Mouse (Mus musculus) neural tube, embryonic 15.5 days (tissue): ENCODE measurements around the gene Tmigd3. TPM values are rescaled to one million over a fixed set of nuclear protein-coding genes. Genes with fewer than 3 reads are reported as not detected.

Experiments used
- ATAC-seq: fragments of 200-750 bp; cut with Nextera tagmentation; 2 replicates; pipeline ENCODE4 v1.8.0; 2017; ENCODE audit warnings: mild to moderate bottlenecking, moderate TSS enrichment, moderate library complexity; ENCODE audit not compliant: low FRiP score
- H3K27ac ChIP-seq: fragments of 300-500 bp; sonication (generic); replicated peaks from 2 replicates; pipeline ENCODE4 v1.5.1; 2015; ENCODE audit warnings: mild to moderate bottlenecking, inconsistent platforms
- H3K27me3 ChIP-seq: fragments of 300-500 bp; sonication (generic); replicated peaks from 2 replicates; pipeline ENCODE4 v1.6.1; 2015; ENCODE audit warnings: inconsistent platforms
- H3K36me3 ChIP-seq: fragments of 300-500 bp; sonication (generic); 2 replicates; pipeline ENCODE4 v1.6.1; 2015; ENCODE audit warnings: inconsistent platforms
- H3K4me1 ChIP-seq: fragments of 300-500 bp; sonication (generic); 2 replicates; pipeline ENCODE4 v1.6.1; 2015; ENCODE audit warnings: inconsistent platforms
- H3K4me2 ChIP-seq: fragments of 300-500 bp; sonication (generic); 2 replicates; pipeline ENCODE4 v1.6.1; 2015; ENCODE audit warnings: inconsistent platforms, mild to moderate bottlenecking, moderate library complexity
- H3K4me3 ChIP-seq: fragments of 300-500 bp; sonication (generic); replicated peaks from 2 replicates; pipeline ENCODE4 v1.5.1; 2015; ENCODE audit warnings: mild to moderate bottlenecking, inconsistent platforms
- H3K9ac ChIP-seq: fragments of 300-500 bp; sonication (generic); replicated peaks from 2 replicates; pipeline ENCODE4 v1.6.1; 2015; ENCODE audit warnings: mild to moderate bottlenecking, inconsistent platforms
- H3K9me3 ChIP-seq: fragments of 300-500 bp; sonication (generic); replicated peaks from 2 replicates; pipeline ENCODE4 v1.6.1; 2016; ENCODE audit warnings: inconsistent platforms
- WGBS: fragments of 180-500 bp; shearing (Covaris S2); methylation state at CpG from one replicate; pipeline ENCODE4 v1.1.7; 2015; ENCODE audit warnings: mixed read lengths; 5-methylcytosine and 5-hydroxymethylcytosine counted together
- polyA plus RNA-seq: library from polyadenylated mRNA; unstranded; fragments of >200 nt; fragmentation: Nextera tagmentation; extraction: Ambion mirVana; gene quantifications from 2 replicates; pipeline ENCODE4 v1.2.1, GENCODE M21; 2015

The Tmigd3 gene
- polyA plus RNA-seq, 1 experiment from 2014 or later: not detected

- ATAC-seq: no peak
- no peak overlapping the region for H3K4me3 ChIP-seq
- WGBS: 52% methylated on average over 7 of the region's 7 CpGs
- 0 out of 2 replicates have a peak, but pooled peaks cover 3% of the 10 kb centered on the region for H3K36me3 ChIP-seq
- no peak overlapping the region for H3K4me2 ChIP-seq
- H3K27me3 ChIP-seq: no peaks in the 10 kb centered on the region
- no peak overlapping the region for H3K27ac ChIP-seq
- no peaks in the 10 kb centered on the region for H3K4me1 ChIP-seq
- H3K9me3 ChIP-seq: no peaks in the 10 kb centered on the region
- H3K9ac ChIP-seq: no peak overlapping the region
These were observed 57.0 kb downstream of the Tmigd3 start for GRCm38 (mm10) chr3:105927561-105928194.

GRCm38 (mm10) chr3:105928195-105928569 lies 57.5 kb downstream of the Tmigd3 start:
- Histone ChIP-seq H3K4me3 (no peak overlapping the region), H3K27me3 (no peaks in the 10 kb centered on the region), H3K9ac (no peak overlapping the region), H3K4me1 (no peaks in the 10 kb centered on the region), H3K36me3 (0 out of 2 replicates have a peak, but pooled peaks cover 3% of the 10 kb centered on the region), H3K4me2 (no peak overlapping the region), H3K27ac (no peak overlapping the region), H3K9me3 (no peaks in the 10 kb centered on the region)
- ATAC-seq: no peak
- 90% methylated on average over 3 of the region's 3 CpGs for WGBS

GRCm38 (mm10) chr3:105928781-105929180 lies 58.1 kb downstream of the Tmigd3 start:
- Histone ChIP-seq H3K27me3 (no peaks in the 10 kb centered on the region), H3K9me3 (no peaks in the 10 kb centered on the region), H3K4me1 (no peaks in the 10 kb centered on the region), H3K9ac (no peak overlapping the region), H3K36me3 (0 out of 2 replicates have a peak, but pooled peaks cover 3% of the 10 kb centered on the region), H3K27ac (no peak overlapping the region), H3K4me3 (no peak overlapping the region), H3K4me2 (no peak overlapping the region)
- ATAC-seq: no peak
- WGBS: 91% methylated on average over 6 of the region's 6 CpGs

- Histone ChIP-seq H3K9ac (no peak overlapping the region), H3K36me3 (0 out of 2 replicates have a peak, but pooled peaks cover 3% of the 10 kb centered on the region), H3K9me3 (no peaks in the 10 kb centered on the region), H3K4me3 (no peak overlapping the region), H3K27me3 (no peaks in the 10 kb centered on the region), H3K4me2 (no peak overlapping the region), H3K4me1 (no peaks in the 10 kb centered on the region), H3K27ac (no peak overlapping the region)
- WGBS: 90% methylated on average over 7 of the region's 7 CpGs
- ATAC-seq: no peak
These were observed 59.1 kb downstream of the Tmigd3 start for GRCm38 (mm10) chr3:105929821-105930220.

- Histone ChIP-seq H3K4me3 (no peak overlapping the region), H3K27ac (no peak overlapping the region), H3K36me3 (0 out of 2 replicates have a peak, but pooled peaks cover 3% of the 10 kb centered on the region), H3K9me3 (no peaks in the 10 kb centered on the region), H3K4me1 (no peaks in the 10 kb centered on the region), H3K4me2 (no peak overlapping the region), H3K9ac (no peak overlapping the region), H3K27me3 (no peaks in the 10 kb centered on the region)
- ATAC-seq: no peak
- WGBS: 91% methylated on average over 2 of the region's 2 CpGs
These were observed 60.4 kb downstream of the Tmigd3 start for GRCm38 (mm10) chr3:105931095-105931494.

- H3K27ac ChIP-seq: no peak within 1 kb of the TSS
- WGBS: 89% methylated on average over 8 of the region's 8 CpGs
- H3K4me2 ChIP-seq: no peak within 1 kb of the TSS
- no peaks in the 10 kb centered on the region for H3K27me3 ChIP-seq
- no peak for ATAC-seq
- H3K4me1 ChIP-seq: no peaks in the 10 kb centered on the region
- H3K36me3 ChIP-seq: 0 out of 2 replicates have a peak, but pooled peaks cover 3% of the 10 kb centered on the region
- no peaks in the 10 kb centered on the region for H3K9me3 ChIP-seq
- H3K4me3 ChIP-seq: no peak within 1 kb of the TSS
- no peak within 1 kb of the TSS for H3K9ac ChIP-seq
These were observed 61.8 kb downstream of the Tmigd3 start, which contains the start of gene I830077J02Rik for GRCm38 (mm10) chr3:105932240-105933071. I830077J02Rik (minus strand) TSS chr3:105932664.

- H3K4me1 ChIP-seq: no peaks in the 10 kb centered on the region
- no peak overlapping the region for H3K4me2 ChIP-seq
- no peak overlapping the region for H3K4me3 ChIP-seq
- H3K27ac ChIP-seq: no peak overlapping the region
- H3K9ac ChIP-seq: no peak overlapping the region
- peaks cover 7% of the 10 kb centered on the region; the same call in 1 of the 2 replicates for H3K36me3 ChIP-seq
- H3K9me3 ChIP-seq: no peaks in the 10 kb centered on the region
- H3K27me3 ChIP-seq: no peaks in the 10 kb centered on the region
- no peak for ATAC-seq
- WGBS: 98% methylated on average over 6 of the region's 6 CpGs
These were observed 63.2 kb downstream of the Tmigd3 start for GRCm38 (mm10) chr3:105933926-105934325.

GRCm38 (mm10) chr3:105935033-105935432 lies 64.3 kb downstream of the Tmigd3 start:
- Histone ChIP-seq H3K9me3 (no peaks in the 10 kb centered on the region), H3K27me3 (no peaks in the 10 kb centered on the region), H3K4me1 (no peaks in the 10 kb centered on the region), H3K27ac (no peak overlapping the region), H3K36me3 (peaks cover 7% of the 10 kb centered on the region; the same call in 1 of the 2 replicates), H3K9ac (no peak overlapping the region), H3K4me3 (no peak overlapping the region), H3K4me2 (no peak overlapping the region)
- ATAC-seq: no peak
- 81% methylated on average over 5 of the region's 5 CpGs for WGBS

- H3K27ac ChIP-seq: no peak overlapping the region
- H3K27me3 ChIP-seq: no peaks in the 10 kb centered on the region
- 91% methylated on average over 4 of the region's 4 CpGs for WGBS
- ATAC-seq: no peak
- peaks cover 13% of the 10 kb centered on the region for H3K36me3 ChIP-seq
- H3K9me3 ChIP-seq: no peaks in the 10 kb centered on the region
- no peaks in the 10 kb centered on the region for H3K4me1 ChIP-seq
- no peak overlapping the region for H3K4me2 ChIP-seq
- H3K9ac ChIP-seq: no peak overlapping the region
- H3K4me3 ChIP-seq: no peak overlapping the region
These were observed 65.4 kb downstream of the Tmigd3 start for GRCm38 (mm10) chr3:105936111-105936510.

GRCm38 (mm10) chr3:105951348-105951747 lies 80.6 kb downstream of the Tmigd3 start:
- Histone ChIP-seq H3K9me3 (no peaks in the 10 kb centered on the region), H3K27ac (no peak overlapping the region), H3K27me3 (no peaks in the 10 kb centered on the region), H3K4me3 (no peak overlapping the region), H3K9ac (no peak overlapping the region), H3K4me1 (0 out of 2 replicates have a peak, but pooled peaks cover 3% of the 10 kb centered on the region), H3K4me2 (no peak overlapping the region), H3K36me3 (peaks cover 57% of the 10 kb centered on the region)
- 96% methylated on average over 7 of the region's 7 CpGs for WGBS
- ATAC-seq: no peak

GRCm38 (mm10) chr3:105957235-105957634 lies 86.5 kb downstream of the Tmigd3 start:
- Histone ChIP-seq H3K4me1 (peaks cover 41% of the 10 kb centered on the region), H3K27ac (no peak overlapping the region), H3K4me2 (peak overlapping the region; percentile 68), H3K9ac (no peak overlapping the region), H3K4me3 (0 out of 2 replicates have a peak overlapping the region, but pooled peaks have one; percentile 8), H3K36me3 (peaks cover 28% of the 10 kb centered on the region), H3K9me3 (no peaks in the 10 kb centered on the region), H3K27me3 (no peaks in the 10 kb centered on the region)
- WGBS: 93% methylated on average over 1 of the region's 1 CpGs
- ATAC-seq: no peak

- peak overlapping the region; percentile 88; the same call in 1 of the 2 replicates for H3K27ac ChIP-seq
- WGBS: 46% methylated on average over 5 of the region's 5 CpGs
- ATAC-seq: no peak
These were observed 87.5 kb downstream of the Tmigd3 start for GRCm38 (mm10) chr3:105958204-105958603.

More at GRCm38 (mm10) chr3:105958204-105958603, 87.5 kb downstream of the Tmigd3 start:
- no peaks in the 10 kb centered on the region for H3K27me3 ChIP-seq
- peaks cover 41% of the 10 kb centered on the region for H3K4me1 ChIP-seq
- H3K9ac ChIP-seq: peak overlapping the region; percentile 81
- peak overlapping the region; percentile 83 for H3K4me3 ChIP-seq
- H3K36me3 ChIP-seq: peaks cover 33% of the 10 kb centered on the region
- no peaks in the 10 kb centered on the region for H3K9me3 ChIP-seq
- H3K4me2 ChIP-seq: peak overlapping the region; percentile 68
